Mouse (Mus musculus): ENCODE data around the gene Plcl1.
A peak's percentile ranks its signal among the peaks of the same experiment; 100 is the strongest.

The Plcl1 gene

DNA sequence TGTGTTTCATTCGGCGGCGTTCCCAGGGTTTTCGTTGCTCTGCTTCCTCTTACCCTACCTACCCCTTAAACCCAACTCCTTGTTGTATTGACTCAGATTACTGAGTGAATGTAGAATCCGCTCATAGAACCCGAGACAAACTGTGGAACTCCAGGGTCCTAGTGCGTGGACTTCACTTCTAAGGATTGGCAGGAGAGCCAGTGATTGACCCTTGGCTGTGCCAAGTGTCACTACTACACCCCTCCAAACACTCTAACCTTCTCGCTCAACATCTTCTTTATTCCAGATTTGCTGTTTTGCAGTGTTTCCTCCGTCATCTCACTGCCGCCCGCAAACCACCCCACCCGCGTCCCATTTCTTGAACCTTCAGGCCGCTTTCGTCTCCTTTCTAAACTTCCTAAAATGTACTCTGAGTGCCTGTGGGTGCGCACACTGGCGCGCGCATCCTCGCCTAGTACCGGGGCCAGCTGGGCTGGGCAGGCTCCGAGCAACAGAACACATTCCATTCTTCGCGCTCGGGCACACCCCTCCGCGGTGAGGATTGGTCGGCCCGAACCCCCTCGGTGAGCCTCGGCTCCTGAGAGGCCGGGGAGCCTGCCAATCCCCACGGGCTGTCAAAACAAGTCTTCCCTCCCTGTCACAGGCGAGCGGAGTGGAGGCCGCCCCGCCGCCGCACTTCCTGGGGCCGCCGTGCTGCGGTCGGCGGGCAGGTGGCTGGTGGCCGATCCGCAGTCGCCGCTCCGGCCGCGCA lies at the start of gene Plcl1:
Plcl1 (plus strand) TSS at position 650 of the 751 bp plus-strand sequence.
- peak; percentile 98 for DNase-seq

DNA sequence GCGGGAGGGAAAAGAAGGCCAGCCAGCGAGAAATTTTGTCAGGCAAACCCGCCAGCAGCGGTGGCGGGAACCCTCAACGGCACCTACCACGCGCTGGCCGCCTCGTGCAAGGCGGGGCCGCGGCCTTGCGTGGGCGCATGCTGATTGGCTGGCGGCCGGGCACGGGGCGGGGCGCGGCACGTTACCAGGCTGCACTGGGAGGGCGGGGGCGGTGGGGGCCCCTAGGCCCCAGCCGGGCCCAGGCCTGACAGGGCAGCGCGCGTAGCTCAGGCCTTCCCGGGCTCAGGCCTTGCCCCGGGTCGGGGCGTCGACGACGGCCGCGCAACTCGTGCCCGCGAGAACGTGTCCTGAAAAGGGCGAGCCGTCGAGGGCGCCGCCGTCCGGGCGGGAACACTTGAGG lies 43.1 kb upstream of the Plcl1 start:
- DNase-seq: no peak

DNA sequence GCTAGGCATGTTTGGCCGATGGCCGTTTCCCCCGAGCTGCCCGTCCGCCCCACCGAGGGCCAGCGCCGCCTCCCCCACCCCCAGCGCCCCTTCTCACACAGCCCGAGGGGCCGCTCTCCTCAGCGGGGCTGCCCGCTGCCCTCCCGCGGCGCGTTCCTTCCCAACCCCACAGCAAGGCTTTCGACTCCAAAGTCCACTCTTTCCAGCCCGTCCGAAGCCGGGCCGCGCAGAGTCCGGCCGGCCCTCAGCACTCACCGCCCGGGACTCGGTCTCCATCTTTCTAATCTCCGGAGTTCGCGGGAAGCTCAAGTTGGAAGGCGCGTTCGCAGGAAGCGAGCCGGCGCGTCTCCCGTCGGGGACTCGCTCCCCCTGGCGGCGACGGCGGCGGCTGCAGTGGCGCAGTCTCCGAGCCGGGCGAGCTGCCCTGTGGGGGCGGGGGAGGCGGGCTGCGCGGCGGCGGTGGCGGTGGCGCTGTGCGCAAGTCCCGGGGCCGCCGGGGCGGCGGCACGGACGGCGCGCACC lies 42.6 kb upstream of the Plcl1 start, which contains the start of gene Boll:
Boll (minus strand) TSS at position 426 of the 522 bp plus-strand sequence.
- peak; percentile 77 for DNase-seq

DNA sequence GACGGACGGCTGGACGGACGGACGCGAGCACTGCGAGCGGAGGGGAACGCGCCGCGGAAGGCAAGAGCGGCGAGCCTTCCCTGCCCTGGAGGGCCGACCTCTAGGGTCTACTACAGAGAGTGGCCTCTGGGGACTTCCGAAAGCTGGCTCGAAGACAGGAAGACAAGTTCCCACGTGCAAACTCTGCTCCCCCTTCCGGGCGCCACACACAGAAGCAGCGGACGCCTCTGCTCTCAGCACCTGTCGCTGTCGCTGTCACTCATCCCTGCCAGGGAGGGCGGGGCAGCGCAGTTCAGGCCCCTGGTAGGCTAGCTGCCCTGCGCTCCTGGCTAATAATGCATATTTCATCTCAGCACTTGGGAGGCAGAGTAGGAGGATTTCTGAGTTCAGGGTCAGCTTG lies 42.1 kb upstream of the Plcl1 start:
- DNase-seq: peak; percentile 44

GRCm38 (mm10) chr1:55372626-55373025 lies 33.1 kb upstream of the Plcl1 start:
- DNase-seq: no peak

DNA sequence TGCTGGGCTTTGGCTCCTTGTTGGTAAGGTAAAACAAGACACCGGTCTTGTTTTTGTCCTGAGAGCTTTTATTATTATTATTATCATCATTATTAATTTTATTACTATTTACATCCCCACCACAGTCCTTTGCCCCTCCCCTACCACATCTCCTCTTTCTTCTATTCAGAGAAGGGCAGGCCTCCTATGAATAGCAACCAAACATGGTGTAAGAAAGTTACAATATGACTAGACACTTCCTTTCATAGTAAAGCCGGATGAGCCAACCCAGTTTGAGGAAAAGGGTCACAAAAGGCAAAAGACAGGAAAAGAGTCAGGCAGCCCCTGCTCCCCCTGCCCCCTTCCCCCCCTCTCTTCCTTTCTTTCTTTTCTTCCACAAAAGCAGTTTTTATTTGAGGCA lies 25.2 kb upstream of the Plcl1 start:
- no peak for DNase-seq

DNA sequence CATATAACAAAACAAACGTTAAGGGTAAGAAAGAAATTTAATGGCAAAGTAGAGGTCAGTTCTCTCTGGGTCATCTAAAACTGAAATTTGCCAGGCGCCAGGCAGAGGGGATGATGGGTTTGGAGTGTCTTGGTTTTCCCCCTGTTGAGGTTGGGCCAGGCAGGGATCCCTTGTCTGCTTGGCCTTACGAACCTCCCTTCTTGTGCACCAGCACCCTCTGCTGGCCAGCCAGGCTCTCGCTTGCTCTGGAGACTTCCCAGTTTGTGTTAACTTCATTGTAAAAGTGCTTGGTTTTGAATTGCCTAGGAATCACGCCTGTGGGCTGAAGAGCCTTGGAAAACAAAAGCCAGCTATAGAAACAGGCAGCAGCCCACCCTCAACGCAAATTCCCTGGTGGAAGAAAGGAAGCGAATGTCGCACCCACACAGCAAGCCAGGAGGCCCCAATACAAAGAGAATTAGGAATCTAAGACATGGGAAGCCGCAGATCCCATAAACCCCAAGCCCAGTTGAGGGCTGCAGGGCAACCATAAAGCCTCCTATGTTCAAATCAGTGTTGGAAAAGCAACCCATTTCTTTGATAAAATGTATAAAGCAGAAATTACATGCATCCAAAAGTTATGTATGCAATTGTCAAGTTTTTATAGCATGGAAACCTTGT lies 22.5 kb upstream of the Plcl1 start:
- peak; percentile 89 for DNase-seq

DNA sequence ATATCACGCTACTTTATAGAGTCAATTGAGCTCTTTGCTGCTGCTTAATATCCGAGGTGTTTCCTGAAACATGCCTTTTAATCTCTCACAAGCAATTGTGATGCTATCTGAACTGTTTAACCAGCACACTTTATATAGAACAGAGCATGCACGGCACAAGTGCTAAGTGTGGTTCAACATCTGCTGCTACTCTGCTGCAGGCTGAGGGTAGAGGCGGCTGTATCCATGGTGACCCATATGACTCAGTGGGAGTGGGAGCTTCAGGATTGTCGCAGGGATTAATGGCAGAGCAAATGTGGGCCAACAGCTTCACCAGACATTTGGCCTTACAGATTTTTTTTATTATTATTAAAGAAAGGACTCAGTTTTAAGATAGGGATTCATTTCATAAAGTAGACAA lies 5.8 kb upstream of the Plcl1 start:
- DNase-seq: no peak

DNA sequence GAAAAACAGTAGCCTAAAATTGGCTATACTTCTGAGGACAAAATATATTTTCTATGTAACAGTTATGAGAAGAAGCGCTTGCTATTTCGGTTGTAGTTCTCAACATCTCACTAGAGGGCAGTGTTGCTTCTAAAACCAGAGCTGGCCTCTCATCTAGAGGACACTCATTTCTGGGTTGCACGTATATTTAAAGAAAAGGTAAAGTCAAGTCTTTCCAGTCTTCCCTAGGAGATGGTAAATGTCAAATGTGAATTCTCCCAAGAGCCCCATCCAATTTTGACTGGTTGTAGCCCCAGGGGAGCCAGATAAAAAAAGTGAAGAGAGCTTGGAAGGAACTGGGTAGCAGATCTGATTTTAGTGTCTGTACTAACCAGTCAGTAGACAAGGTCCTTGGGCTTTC lies 1.3 kb upstream of the Plcl1 start:
- peak; percentile 81 for DNase-seq

DNA sequence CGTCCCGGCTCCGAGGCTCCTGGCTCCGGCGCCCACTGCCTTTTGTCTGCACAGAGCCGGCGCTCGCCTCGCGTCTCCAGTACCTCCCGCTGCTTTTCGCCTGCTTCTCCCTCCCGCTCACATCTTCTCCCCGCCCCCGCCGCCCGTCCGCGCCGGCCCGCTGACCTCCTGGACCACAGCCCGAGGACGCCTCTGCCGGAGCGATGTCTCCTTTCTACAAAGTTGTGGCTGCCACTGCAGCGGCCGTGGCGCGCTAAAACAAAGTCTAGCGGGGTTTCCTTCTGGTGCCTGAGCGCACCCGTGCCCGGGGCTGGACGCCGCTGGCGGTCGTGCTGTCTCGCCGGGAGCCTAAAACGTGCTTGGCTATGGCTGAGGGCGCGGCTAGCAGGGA lies 297 bp downstream of the Plcl1 start:
- DNase-seq: peak; percentile 82

DNA sequence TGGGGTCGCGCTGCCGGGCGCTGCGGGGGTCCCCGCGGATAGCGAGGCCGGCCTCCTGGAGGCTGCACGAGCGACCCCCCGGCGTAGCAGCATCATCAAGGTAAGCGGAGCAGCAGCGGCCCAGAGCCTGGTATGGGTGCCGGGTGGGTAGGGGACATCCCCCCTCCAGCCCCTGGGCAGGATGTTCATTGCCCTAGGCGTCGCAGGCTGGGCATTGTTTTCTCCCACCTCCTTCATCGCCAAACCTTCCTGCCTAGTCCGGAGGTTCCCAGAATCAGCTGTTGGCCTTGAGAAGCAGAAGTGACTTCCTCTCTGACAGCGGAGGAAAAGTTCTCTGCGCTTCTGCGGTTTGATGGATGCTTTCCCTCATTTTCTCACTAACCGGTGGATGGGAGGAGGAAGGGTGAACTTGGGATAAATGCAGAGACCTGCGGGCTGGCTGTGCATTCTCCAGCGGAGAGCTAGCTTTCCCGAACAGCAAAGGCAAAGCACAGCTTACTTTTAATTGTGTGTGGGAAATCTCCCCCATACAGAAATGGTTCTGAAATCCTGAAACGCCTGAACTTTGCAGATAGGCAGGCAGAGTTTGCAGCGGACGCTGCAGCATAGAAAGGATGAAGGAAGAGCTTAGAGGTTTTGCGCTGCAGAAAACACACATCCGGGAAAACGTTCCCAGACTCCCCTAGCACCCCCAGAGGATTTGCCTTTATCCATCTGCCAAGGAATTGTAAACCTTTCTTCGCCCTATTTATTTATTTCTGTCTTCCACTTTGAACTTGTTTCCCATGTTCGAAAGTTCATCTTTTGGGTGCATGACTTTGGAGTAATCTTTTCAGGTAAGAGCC lies 1.0 kb downstream of the Plcl1 start:
- DNase-seq: peak; percentile 35

DNA sequence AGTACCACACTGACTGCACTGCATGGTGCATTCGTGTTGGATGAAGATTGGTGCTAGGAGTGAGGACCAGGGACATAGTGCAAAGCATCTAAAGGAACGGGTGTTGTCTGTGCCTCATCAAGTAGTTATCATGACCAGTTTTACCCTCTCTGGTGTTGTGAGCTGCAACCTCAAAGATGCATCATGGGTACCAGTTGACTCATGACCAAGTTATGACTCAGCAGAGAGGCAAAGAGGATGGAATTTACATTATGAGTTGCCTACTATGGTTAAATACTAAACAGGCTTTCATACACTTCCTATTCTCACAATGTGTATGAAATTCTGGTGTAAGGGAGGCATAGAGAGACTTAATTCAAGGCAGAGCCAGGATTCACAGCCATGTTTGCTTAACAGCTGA lies 4.9 kb downstream of the Plcl1 start:
- no peak for DNase-seq

DNA sequence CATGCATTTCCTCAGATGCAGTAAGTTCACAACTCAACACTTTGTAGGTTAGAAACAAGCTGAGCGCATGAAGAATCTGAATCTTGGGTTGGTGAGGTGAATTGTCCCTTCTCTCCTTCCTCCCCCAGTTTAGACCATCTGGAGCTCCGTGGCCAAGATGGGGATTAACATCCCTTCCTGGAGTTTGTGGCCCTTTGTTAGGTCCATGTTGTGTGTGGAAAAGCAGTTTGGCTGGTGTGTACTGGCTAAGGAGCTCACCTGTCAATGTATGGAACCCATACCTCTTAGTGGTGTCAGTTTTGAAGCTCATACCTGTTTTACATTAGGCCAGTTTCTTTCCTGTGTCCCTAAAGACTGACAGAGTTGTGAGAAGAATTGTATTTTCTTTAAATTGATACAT lies 5.4 kb downstream of the Plcl1 start:
- no peak for DNase-seq

GRCm38 (mm10) chr1:55412569-55412968 lies 6.8 kb downstream of the Plcl1 start:
- DNase-seq: no peak

DNA sequence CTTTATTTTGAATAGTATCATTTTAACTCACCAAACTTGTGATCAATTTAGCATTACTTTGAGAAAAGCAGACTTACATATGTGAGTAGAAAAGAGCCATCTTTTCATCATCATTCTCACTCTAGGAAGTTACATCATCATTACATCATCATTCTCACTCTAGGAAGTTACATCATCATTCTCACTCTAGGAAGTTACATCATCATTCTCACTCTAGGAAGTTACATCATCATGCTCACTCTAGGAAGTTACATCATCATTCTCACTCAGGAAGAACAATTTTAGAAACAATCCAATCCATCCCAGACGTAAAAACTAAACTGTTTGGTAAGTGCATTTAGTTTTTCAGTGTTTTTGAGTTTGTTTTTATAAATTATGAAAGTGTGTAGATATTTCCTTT lies 7.8 kb downstream of the Plcl1 start:
- no peak for DNase-seq

DNA sequence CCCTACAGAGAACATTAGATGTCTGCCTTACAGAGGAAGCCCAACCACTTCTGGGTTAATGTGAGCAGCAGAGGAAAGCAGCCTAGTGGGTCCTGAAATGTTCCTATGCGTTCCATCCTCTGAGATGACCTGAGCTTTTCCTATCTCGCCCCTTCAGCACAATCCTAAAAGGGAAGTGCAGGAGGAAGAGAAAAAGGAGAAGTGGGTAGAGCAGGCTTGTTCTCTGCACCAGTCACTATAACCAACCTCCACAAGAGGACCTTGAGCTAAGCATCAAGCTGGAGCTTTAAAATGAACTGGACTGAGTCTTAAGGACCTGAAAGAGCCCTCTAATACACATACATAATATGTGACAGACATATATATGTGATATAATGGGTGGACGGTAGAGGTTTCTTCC lies 13.2 kb downstream of the Plcl1 start:
- DNase-seq: no peak

- no peak for DNase-seq
Measured at GRCm38 (mm10) chr1:55427607-55428006, 21.9 kb downstream of the Plcl1 start.

DNA sequence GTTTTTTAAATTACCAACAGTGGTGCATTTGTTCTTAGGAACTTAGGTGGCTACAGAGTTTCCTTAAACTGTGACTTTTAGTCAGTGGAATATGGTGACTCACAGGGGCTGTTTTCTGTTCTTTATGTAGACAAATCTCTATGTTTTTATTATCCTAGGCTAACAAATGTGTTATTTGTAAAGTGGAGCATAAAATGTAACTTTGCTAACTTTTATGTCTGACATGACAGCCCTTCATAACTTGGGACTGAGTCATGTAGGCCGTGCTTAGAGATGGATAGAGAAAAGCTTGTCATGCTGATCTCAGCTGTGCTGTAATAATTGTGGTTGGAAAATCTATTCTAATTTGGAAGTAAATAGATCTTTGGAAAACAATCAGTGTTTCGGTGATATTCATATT lies 23.3 kb downstream of the Plcl1 start:
- no peak for DNase-seq

DNA sequence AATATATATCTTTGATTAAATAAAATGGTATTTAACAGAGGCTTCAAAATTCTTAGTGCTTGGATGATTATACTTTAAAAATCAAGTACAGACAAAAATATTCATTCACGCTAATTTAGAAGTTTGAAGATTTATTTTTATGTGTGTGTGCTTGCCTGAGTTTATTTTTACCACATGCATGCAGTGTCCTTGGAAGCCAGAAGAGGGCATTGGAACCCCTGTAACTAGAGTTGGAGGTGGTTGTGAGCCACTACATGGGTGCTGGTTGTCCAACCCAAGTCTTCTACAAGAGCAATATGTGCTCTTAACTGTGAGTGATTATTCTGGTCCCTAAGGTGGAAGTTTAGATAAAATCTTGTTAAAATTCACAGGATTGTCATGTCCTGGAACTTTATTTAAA lies 24.0 kb downstream of the Plcl1 start:
- DNase-seq: no peak

DNA sequence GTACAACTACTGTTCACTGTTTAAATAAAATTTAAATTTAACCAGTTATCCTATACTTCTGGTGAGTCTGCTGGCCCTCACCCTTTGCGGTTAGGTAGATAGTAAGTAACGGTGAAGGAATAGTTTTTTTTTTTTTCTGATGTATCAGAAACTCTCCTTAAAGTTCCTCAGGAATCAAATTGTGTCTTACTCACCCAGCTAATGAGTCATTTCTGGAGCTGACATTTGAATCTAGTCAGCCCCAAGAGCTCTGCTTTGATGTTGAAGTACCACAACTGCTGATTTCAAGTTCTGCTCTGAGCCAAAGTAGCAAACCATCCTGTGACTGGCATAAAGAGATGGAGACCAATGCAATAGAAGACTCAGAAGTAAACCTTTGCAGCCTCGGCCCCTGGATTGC lies 24.9 kb downstream of the Plcl1 start:
- DNase-seq: no peak

DNA sequence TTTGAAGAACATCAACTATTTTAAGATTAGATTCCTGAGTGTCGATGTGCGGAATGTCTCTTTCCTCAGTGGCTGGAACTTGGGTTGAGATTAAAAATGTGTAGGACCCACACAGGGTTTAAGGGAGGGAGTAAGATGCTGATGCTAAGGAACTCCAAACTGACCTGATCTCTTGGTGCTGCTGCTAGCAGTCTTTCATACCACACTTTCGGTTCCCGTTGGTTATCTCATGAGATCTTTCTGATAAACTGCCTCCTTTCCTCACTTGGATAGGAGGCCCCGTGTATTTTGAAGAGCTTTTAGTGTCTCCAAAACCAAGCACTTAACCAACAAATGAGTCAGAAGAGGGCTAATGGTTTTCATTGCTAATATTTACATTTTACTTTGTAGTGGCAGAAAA lies 30.9 kb downstream of the Plcl1 start:
- no peak for DNase-seq

DNA sequence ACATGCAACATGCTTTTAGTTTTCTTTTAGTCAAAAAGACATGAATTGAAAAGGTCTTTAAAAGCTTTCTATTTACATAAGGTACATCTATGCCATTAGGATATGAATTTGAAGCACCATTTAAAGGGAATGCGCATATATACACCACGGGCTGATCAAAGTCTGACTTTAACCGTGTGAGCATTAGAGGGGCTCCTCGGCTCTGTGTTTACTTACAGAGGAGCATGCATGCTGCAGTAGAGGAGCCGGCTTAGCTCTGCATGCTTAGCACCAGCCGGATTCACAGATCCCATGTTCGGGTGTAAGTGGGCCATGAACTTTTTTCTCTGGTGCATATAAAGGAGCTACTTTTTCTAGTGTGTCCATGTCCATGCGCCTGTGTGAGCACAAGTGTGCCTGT lies 31.4 kb downstream of the Plcl1 start:
- no peak for DNase-seq

DNA sequence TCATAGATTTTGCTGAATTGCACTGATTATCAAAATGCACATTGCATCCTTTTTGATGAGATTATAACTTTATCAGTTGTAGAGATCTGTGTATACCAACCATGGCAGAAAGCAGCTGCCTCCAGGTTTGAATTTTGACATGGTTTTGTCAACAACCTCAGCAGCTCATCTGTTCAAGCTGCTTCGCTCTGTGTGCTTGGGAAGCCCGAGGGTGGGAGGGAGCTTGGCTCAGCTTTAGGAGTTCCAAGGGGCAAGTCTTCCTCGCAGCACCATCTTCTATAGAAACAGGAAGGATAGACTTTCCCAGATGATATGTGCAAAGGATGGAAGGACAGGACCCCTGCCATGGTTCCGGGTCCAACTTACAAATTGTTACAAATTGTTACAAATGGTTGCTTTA lies 32.9 kb downstream of the Plcl1 start:
- no peak for DNase-seq

Data from lung, postnatal 10 days (tissue).